Mouse (Mus musculus): ENCODE results near the gene Apol7b.
"Not testable (repeated sequence)": the region's sequence is repeated elsewhere in the genome, so short reads cannot be mapped to it uniquely, and the experiment has no call there.

Apol7b gene

DNA sequence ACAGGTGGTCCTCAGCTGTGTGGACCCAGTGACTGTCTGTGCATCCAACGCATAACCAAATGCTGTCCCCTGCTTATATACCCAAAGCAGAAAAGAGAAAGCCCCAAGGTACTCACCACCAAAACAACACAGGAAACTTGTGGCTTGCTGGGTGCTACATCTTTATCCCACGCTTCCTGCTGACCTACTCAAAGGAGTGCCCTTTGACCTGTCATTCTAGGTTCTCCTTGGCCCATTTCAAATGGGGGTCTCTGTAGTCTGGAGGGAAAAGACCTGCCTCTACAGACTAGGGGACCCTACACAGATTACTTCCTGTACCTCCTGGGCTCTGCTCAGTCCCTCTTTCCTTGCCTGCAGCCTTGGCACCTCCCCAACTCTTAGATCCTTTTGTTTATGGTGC lies at the start of gene Apol7b:
Gene Apol7b, minus strand, starts transcription at position 101 of the 400 bp plus-strand sequence.
- not testable (repeated sequence) for DNase-seq (ENCODE audit: low read depth, low spot score)

DNA sequence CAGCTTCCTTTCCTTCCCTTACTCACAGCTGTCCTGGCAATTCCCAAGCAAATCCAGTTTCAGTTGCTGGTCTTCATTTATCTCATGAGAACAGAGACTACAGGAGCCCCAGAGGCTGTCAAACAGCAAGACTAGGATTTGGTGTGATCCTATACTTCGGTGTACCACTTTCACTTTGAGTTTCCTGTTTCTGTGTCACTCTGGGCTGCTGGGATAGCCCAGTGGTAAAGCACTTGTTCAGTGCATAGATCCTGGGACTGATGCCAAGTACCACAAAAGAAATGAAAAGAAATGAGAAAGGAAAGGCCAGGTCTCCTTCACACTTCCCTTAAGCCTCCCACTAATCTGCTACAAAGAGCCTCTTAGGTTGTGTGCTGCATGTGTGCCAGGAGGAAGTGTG lies 47.4 kb upstream of the Apol7b start:
- DNase-seq (ENCODE audit: low read depth, low spot score), result not testable (repeated sequence)

DNA sequence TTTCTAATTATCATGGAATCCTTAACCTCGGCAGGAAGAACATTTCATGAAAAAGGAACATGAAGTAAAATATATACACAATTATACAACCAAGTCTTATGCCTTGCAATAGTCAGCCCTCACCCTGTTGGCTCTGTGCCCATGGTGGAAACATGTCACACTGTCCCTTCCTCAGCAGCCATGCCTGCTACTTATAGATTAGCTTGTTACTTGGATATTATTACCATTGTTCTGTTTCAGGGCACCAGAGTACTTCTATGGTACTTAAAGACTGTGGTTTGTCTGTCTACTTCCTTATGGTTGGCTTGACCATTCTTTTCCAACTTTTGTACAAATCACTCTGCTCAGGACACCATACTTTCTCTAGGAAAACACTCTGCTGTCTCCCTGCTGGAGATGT lies 45.9 kb upstream of the Apol7b start:
- DNase-seq (ENCODE audit: low read depth, low spot score), result not testable (repeated sequence)

DNA sequence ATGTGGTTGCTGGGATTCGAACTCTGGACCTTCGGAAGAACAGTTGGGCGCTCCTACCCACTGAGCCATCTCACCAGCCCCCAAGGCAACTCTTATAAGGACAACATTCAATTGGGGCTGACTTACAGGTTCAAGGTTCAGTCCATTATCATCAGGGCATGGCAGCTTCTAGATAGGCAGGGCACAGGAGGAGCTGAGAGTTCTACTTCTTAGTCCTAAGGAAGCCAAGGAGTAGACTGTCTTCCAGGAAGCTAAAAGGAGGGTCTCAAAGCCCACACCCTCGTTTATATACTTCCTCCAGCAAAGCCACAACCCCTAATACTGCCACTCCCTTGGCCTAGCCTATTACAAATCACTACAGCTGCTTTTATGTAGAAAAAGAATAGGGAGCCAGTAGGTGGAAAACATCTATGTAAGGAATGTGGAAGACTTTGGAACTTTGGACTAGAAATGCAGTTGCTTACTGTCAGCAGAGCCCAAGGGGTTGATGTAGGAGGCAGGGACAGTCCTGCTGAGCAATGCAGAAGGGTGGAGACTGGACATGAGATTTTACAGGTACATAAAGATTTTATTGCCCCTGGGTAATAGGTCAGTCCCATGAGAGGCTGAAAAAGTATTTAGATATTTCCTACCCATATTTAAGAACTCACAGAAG lies 35.0 kb upstream of the Apol7b start:
- no peak for DNase-seq (ENCODE audit: low read depth, low spot score)

DNA sequence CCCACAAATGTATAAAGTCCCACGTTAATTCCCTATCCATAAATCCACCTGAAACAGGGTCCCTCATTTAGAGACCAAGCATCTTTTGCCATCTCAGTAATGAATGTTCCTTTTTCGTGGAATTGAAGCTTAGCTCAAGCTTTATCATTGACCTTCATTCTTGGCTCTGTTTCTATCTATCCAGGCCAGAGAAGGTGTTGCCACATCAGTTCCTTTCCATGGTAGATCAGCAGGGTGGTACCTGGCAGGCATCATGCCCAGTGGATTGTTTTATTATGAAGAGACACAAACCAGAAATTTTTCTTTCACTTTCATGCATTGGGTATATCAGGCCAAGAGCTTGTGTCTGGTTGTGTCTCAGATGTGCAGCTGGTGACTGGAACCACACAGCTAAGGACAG lies 29.4 kb upstream of the Apol7b start, which contains the start of gene Apol10a:
Gene Apol10a, plus strand, starts transcription at position 355 of the 400 bp plus-strand sequence.
- DNase-seq (ENCODE audit: low read depth, low spot score), result not testable (repeated sequence)

DNA sequence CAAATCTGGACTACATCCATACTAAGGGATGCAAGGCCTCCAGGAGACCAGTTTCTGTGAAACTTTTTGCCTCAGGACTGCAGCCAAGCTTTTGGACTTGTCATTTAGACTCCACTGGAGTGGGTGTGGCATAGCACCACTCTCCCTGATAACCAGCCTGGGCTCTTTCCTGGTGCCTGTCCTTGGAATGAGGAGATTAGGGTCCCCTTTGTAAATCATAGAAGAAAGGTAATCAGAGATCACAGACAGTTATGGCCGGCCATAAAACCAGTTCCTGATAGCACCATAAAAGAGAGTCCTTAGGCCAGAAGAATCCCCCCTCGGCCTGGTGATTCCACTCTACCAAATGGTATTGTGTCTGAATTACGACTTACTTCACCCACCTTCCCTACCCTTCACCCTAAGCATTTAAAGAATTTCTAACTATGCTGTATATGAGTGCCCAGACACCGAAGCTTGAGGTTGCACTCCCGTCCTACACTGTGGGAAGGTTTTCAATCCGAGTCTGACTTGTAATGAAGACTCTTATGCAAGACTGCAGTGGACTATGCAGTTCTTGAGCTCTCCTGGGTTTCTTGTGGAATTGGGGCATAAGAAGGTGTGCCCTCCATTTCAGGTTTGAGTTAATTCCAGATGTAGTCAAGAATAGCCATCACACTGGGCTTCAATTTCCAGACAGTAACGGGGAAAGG lies 27.6 kb upstream of the Apol7b start:
- DNase-seq (ENCODE audit: low read depth, low spot score), result not testable (repeated sequence)

DNA sequence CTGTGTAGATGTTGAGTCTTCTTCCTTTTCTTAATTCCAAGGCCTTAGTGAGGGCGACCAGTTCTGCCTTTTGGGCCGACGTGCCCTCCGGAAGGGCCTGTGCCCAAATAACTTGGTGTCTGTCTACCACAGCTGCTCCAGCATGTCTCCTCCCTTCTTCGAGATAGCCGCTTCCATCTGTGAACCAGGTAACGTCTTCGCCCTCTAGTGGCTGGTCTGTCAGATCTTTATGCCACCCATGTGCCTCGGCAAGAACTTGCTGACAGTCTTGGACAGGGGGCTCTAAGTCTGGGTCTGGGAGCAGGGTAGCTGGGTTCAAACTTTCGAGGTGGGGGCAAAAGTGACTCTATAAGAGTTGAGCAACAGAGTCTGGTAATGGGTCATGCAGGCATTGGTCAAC lies 2.6 kb upstream of the Apol7b start:
- DNase-seq (ENCODE audit: low read depth, low spot score), result peak; percentile 24

DNA sequence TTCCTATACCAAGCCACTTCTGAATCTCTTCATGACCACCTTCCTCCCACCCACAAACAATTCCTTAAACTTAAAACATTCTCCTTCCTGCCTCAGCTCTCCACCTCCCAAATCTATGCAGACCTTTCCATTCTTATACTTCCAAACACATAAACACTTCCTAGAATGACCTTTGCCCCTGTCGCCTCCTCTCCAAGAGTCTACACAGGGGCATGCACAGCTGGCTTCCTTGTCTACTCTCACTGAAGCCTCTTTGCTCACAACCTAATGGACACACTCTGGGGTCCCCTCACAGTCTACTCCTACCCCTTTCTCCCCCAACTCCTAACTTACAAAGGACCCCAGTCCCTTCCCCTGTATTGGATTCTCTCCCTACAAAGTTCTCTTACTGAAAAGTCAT lies 1.6 kb downstream of the Apol7b start:
- DNase-seq (ENCODE audit: low read depth, low spot score), result not testable (repeated sequence)

DNA sequence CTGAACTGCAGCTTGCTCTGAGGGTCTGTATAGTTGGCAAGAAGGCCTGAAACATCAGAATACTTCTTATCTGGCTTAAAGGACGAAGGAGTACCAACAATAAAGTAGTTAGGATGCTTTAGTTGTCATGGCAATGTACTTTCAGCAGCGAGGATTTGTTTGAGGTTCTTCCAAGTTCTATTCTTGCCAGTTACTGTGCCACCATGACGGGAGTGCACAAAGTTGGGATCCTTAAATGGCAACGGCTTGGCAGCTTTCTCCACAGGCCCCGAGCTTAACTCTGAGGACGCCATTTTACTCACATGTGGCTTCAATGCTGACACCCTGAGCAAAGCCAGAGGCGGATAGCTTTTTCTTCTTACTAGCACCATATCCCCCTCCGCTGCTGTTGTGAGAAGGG lies 2.5 kb downstream of the Apol7b start:
- DNase-seq (ENCODE audit: low read depth, low spot score), result not testable (repeated sequence)

DNA sequence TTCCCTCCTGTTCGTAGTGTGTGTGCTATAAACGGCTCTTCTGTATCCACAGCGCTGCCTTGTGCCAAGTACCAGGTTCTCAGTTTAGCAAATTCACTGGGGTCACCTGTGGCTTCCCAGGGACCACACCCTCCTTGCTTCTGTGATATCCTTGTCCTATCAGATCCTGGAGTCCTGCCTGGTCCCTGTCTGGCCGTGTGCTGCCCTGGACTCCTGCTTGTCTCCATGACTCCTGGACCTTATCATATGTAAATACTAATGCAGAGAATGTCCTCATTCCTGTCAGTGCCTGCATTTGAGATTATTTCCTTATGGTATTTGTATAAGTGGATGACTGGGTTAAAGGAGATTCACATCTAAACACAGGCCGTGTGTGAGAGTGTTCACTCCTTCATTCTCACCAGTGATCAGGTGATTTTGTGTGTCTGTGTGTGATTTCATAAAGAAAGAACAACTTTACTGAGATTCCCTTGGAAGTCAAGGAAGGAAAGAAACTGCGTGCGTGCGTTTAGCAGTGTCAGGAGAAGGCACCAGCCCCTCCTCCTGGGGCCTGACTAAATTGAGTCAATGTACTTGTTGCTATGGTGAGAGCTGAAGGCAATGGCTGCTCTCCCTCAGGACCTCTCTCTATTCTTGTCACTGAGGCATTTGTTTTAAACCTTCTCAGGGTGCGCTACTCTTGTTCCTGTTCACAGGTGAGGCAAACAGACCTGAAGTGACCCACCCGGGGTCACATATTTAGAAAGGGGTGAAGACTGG lies 18.4 kb downstream of the Apol7b start:
- not testable (repeated sequence) for DNase-seq (ENCODE audit: low read depth, low spot score)

DNA sequence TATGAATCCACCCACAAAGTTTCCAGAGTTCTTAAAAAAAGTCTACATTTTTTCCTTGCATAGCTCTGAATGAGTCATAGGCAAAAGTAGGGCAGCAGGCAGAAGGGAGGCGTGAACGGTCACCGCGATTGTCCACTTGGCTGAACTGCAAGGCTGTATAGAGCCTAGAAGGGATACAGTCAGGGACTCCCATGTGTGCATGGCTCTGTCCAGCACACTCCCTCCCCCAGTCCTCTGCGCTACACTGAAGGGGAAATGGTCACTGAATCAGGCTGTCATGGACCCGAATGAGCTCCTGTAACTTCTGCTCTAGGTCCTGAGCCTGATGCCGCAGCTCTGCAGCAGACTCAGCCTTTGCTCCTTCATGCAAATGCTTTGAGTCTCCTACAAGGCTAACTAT lies 24.4 kb downstream of the Apol7b start:
- DNase-seq (ENCODE audit: low read depth, low spot score), result not testable (repeated sequence)

DNA sequence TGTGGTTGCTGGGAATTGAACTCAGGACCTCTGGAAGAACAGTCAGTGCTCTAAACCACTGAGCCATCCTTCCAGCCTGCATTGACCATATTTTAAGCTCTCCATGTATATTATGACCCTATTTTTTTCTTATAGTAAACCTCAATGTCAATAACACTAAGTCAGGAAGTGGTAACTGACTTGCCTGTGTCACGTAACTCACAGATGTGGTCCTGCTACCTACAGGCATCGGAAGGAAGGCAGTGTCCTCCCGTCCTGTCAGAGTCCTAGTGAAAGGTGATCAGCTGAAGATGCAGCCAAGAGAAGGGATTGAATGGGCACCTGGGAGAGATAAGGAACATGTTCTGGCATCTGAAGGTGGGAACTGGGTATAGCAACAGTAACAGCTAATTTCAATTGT lies 27.6 kb downstream of the Apol7b start:
- DNase-seq (ENCODE audit: low read depth, low spot score), result not testable (repeated sequence)

DNA sequence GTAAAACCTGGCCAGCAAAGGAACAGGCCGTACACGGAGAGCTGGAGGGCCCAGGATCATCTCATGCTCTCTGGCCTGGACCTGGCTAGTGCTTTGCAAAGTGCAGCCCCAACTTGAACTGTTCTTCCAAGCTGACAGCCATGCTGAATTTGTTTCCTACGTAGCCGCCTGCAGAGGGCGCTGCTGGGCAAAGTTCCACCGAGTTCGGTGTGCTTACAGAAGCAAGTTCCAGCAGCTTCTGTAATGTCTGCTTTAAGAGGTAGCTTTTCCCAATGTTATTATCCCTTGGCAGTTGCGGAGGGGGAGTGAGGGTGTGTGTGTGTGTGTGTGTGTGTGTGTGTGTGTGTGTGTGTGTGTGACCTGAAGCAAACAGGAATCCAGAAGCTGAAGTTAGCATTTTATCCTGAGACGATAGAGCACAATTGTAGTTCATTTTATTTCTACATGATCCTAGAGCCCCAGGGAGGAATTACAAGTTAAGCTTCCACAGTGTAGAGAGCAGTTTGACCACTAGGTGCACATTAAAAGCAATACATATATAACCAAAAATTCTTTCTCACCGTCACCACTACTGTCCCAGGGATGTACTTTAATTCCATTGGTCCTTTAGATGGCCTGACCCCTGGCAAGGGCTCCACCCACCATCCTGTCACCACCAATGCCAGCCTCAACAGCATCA lies 30.5 kb downstream of the Apol7b start:
- DNase-seq (ENCODE audit: low read depth, low spot score), result not testable (repeated sequence)

DNA sequence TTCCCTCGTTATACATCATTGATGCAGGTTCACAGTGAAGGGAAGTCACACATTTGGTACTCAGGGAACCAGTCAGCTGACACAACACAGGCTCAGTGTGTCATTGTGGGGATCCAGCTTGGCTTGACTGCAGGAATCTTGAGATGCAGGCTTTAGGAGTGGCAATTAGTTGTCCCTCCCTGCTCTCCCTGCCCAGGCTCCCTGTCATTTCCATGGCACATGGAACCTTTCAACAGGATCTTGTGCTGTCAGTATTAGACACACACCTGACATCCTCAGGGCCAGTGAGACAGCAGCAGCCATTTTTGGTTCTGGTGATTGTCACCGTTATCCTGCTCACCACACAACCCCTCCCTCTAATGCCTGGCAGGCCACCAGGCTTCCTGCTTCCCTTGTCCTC lies 31.6 kb downstream of the Apol7b start:
- not testable (repeated sequence) for DNase-seq (ENCODE audit: low read depth, low spot score)

DNA sequence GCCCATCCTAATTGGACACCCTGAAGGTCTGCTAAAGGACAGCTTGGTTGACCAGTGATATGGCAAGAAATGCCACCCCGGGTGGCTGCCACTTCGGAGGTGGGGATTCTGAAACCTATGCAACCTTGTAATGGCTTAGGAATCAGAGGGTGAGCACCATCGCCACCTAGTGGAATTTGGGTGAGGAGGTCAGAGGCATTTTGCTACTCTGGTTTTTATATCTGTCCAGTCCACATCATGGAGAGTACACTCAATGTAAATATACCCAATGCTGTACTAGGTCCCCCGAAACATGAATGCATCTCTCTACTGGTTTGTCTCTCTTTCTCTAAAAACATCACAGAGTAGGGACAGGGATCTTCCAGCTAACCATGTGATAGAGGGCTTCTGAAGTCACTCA lies 34.6 kb downstream of the Apol7b start:
- DNase-seq (ENCODE audit: low read depth, low spot score), result not testable (repeated sequence)

DNA sequence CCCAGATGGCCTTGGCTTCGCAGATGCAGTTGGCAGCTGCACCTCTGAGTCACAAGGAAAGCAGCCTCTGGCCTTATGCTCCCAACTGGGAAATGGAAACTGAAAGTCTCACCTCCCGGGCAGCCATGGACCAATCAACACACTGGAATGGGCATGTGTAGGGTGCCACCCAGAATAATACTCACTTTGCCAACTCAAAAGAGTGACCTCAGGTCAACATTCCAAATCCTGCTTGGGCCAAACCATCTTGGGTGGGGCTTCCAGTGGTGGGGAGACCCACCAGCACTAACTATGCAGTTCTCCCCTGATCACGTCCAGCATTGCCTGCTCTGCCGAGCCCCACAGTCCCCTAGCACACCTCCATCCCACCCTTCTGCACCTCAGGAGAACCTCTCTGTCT lies 36.3 kb downstream of the Apol7b start, which contains the start of gene Apol9a:
Gene Apol9a, minus strand, starts transcription at position 101 of the 400 bp plus-strand sequence.
- DNase-seq (ENCODE audit: low read depth, low spot score), result not testable (repeated sequence)

DNA sequence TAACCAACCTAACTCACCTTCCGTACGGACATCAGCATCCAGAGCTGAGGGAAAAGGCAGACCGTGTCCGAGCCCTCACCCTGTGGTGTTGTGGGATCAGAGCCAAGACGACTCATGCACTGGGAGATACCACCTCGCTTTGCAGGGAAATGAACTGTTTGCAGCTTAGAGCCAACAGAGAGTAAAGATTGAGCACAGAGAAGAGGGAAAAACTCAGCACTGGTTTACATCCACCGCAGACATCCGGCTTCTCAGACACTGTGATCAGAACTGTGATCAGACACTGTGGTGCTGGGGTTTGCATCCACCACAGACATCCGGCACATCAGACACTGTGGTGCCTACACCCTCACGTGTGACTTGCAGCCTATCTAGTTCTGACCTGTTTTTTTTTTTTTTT lies 40.9 kb downstream of the Apol7b start:
- peak; percentile 76 for DNase-seq (ENCODE audit: low read depth, low spot score)

DNA sequence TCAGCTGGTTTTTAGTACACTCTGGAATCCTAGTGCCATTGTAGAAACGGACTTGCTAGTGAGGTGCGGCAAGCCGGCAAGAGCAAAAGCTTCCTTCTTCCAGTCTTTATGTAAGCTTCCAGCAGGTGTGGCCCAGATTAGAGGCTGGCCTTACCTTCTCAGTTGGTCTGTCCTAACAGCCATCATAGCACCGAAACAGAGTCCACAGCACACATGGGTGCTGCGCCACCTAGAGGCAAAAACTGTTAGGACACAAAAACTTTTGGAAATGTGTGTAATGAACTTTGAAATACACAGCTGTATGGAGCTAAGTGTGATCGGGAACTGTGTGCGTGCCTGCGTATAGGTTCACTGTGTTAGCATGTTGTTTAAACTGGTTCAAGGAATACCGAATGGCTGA lies 48.3 kb downstream of the Apol7b start, which contains the start of gene Apol7a:
Gene Apol7a, minus strand, starts transcription at position 84 of the 400 bp plus-strand sequence.
- DNase-seq (ENCODE audit: low read depth, low spot score), result peak; percentile 27

DNA sequence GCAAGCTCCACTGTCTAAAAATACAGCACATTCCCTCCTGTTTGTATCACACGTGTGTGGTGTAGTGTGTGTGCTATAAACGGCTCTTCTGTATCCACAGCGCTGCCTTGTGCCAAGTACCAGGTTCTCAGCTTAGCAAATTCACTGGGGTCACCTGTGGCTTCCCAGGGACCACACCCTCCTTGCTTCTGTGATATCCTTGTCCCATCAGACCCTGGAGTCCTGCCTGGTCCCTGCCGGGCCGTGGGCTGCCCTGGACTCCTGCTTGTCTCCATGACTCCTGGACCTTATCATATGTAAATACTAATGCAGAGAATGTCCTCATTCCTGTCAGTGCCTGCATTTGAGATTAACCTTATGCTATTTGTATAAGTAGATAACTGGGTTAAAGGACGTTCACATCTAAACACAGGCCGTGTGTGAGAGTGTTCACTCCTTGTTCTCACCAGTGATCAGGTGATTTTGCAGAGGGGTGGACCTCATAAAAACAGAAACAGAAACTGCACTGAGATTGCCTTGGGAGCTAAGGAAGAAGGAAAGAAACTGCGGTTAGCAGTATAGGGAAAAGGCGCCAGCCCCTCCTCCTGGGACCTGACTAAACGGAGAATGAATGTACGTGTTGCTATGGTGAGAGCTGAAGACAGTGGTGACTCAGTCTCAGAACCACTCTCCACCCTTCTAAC lies 49.7 kb downstream of the Apol7b start:
- not testable (repeated sequence) for DNase-seq (ENCODE audit: low read depth, low spot score)

DNA sequence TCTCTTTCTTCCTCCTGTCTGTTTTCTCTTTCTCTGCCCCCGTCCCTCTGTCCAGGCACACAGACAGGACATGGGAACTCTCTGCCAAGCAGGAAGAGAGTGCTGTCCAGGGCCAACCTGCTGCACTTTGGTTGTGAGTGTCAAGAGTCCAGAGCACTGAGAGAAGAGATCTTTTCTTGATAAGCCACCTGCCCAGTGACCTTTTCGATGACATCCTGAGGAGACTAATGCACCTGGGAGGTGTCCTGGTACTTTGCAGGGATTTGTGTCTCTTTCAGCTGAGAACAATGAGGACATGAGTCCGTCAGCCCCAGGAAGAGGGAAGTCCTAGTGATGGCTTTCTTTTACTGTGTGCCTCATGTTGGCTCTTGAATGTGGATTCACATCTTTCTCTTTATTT lies 53.5 kb downstream of the Apol7b start:
- DNase-seq (ENCODE audit: low read depth, low spot score), result not testable (repeated sequence)

DNA sequence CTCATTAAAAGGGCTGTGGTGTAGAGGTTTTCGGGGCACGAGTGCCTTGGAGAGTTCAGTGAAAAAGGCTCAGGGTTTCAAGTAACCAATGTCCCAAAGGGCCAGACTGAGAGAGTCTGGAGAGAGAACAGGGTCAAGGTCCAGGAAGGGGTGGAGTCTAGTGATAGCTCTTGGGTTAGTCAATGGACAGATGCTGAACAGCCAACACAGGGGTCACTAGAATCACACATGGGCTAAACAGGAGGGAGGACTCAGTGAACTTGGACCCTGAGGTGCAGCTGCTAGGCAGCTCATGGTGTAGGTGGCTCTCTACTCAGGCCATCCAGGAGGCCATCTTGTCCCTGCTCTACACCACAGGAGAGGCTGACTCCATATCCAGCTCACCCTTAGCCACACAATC lies 59.8 kb downstream of the Apol7b start:
- DNase-seq (ENCODE audit: low read depth, low spot score), result no peak
